Mouse (Mus musculus): ENCODE results near the gene Gm9821.
A peak's percentile ranks its signal among the peaks of the same experiment; 100 is the strongest.

Gm9821 gene

GRCm38 (mm10) chr2:91945483-91945882 lies at the start of gene Gm9821:
Gene Gm9821 (plus strand): TSS chr2:91945703.
- no peak for DNase-seq (ENCODE audit: low read depth)

DNA sequence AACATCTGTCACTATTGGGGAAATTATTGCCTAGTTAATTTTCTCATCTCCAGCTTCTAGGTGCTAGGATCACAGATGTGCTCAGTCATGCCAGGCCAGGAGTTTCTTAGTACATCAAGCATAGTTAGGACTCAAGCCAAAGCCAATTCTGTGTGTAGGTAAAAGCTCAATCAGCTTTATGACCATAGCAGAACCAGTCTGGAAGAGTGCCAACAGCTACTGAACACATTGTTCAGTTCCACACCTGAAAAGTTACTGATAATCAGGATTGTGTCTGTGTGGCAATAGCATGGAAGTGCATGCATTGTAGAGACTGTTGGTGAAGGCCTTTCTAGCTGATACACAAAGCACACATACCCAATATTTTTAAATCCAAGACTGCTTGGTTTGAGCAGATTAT lies 47.5 kb upstream of the Gm9821 start:
- DNase-seq (ENCODE audit: low read depth) = no peak

- DNase-seq (ENCODE audit: low read depth) = no peak
Observed at GRCm38 (mm10) chr2:91899141-91899540, 46.4 kb upstream of the Gm9821 start.

DNA sequence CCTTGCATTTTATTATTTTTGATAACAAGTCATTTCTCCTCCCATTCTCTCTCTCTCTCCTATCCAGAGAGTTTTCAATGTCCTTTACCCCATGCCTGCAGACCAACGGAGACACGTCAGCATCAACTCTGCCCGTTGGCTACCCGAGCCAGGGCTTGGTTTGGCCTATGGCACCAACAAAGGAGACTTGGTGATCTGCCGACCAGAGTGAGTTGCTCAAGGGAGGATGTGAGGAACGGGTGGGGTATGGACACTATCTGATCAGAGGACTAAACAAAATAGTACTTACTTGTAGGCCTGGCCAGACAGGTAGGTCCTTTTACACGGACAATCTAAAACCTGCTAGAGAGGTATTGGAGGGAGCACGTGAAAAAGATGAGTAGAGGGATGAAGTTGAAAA lies 45.1 kb upstream of the Gm9821 start:
- no peak for DNase-seq (ENCODE audit: low read depth)

GRCm38 (mm10) chr2:91902336-91902735 lies 43.2 kb upstream of the Gm9821 start:
- DNase-seq (ENCODE audit: low read depth) = no peak

- DNase-seq (ENCODE audit: low read depth) = no peak
Observed at GRCm38 (mm10) chr2:91903171-91903925, 42.2 kb upstream of the Gm9821 start.

- no peak for DNase-seq (ENCODE audit: low read depth)
Observed at GRCm38 (mm10) chr2:91904618-91905307, 40.7 kb upstream of the Gm9821 start.

DNA sequence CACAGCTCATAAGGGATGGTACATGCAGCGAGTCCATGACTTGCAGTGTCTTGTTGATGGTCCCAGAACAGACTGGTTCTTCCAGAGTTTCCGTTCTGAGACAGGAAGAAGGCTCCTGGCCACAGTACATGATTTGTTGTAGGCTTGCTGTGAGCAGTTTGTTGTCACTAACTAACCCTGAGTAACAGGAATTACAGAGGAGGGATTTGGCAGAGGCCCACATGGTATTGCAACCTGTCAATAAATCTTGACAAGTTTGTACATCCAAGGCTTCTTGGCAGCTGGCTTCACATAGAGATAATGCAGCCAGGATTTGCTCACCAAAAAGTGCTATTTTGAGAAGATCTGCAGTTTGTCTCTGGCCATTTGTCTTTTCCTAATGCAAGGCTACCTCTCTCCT lies 39.4 kb upstream of the Gm9821 start:
- DNase-seq (ENCODE audit: low read depth) = no peak

GRCm38 (mm10) chr2:91912616-91913015 lies 32.9 kb upstream of the Gm9821 start:
- DNase-seq (ENCODE audit: low read depth) = no peak

DNA sequence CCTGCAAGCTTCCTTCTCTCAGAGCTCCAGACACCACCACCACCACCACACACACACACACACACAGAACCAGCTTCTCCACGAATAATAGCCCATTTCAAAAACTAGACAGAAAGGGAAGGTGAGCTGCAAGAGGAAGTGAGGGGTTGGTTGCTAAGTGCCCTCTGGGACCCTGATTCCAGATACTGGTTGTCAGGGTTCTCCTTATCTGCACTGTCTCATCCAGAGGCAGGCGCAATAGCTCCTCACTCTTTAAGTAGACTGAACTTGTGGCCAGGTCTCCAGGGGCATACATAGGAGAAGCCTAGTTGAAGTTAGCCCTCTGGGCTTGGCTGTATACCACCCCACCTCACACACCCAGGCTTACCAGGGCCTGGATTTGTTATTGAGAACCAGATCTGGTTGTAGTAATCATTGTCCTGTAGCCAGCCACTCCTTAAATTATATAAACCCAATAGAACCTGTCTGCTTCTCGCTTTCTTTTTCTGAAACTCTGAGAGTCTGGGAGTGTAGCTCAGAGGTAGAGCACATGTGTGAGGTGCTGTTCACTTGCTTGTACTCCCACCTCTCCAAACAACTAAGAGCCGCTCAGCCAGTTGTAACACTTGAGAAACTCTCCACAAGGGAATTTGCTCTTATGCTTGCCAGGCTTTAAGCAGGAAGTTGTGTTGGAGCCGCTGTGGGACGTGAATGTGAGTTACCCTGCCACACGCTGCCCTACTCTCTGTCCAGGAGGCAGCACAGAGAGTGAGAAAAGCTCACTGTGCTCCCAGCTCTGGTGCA lies 32.0 kb upstream of the Gm9821 start:
- no peak for DNase-seq (ENCODE audit: low read depth)

DNA sequence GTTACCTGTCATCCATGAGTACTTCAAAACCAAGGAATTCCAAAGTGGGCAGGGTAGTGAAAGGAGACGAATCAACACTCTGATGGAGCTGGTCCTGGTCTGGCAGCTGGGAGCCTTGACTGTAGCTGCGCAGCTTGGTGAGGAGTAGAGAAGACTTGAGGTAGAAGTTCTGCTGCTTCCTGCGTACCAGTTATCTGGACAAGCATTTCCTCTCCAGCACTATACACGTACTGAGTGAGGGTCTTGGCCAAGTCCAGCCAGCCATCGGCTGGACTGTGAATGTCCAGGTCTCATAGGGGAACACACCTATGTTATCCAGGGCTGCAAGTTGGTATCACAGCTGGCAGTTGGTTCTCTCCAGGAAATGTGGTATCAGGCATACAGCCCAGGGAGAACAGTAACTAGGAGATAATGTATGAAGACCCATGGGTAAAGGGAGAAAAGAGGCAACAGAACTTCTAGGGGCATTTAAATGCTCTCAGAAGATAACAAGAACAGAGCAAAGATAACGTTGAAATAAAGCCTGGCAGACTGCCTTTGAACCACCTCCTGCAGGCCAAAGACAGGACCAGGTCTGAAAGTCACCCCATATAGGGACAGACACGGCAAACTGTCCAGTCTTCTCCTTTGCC lies 29.0 kb upstream of the Gm9821 start:
- no peak for DNase-seq (ENCODE audit: low read depth)

DNA sequence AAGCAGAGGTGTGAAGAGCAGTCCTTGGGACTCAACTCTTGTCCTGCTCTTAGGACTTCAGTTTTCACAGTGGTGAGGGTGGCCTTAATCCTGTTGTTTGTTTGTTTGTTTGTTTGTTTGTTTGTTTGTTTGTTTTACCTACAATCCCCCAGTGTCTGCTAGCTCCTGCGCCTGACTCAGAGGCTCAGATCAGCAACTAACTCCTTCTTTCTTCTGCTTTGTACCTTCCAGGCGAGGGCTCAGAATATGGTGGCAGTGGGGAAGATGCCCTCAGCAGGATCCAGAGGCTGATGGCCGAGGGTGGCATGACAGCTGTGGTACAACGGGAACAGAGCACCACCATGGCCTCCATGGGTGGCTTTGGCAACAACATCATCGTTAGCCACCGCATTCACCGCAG lies 28.4 kb upstream of the Gm9821 start:
- no peak for DNase-seq (ENCODE audit: low read depth)

- peak; percentile 22 for DNase-seq (ENCODE audit: low read depth)
Observed at GRCm38 (mm10) chr2:91920130-91920529, 25.4 kb upstream of the Gm9821 start.

DNA sequence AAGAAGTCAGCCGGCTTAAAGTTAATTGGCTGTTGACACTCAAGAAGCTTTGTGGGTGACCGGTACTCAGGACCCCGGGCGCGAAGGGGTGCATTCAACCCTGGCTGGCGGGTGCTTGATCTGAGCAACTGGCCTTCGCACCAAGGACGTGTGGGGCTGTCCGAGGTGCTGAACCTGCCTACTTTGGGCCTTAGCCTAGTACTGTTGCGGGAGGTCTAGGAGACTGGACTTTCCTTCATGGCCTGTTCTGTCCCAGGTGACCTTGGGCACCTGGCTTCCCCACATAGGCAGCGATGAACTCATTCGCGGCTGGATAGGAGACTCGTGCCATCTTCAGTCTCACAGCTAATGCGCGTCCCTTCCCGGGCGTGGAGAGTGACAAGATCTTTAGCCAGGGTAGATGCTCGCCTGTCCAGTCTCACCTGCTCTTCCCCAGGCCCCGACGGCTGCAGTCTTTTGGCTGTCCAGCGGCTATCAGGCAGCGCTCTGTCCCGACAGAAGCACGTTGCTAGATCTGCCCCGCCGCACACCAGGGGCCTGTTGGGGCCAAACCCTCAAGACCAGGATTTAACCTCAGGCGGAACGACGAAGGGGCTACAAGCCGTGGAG lies 24.2 kb upstream of the Gm9821 start:
- DNase-seq (ENCODE audit: low read depth) = peak; percentile 71

- peak; percentile 86 for DNase-seq (ENCODE audit: low read depth)
Observed at GRCm38 (mm10) chr2:91921790-91922570, 23.5 kb upstream of the Gm9821 start.

DNA sequence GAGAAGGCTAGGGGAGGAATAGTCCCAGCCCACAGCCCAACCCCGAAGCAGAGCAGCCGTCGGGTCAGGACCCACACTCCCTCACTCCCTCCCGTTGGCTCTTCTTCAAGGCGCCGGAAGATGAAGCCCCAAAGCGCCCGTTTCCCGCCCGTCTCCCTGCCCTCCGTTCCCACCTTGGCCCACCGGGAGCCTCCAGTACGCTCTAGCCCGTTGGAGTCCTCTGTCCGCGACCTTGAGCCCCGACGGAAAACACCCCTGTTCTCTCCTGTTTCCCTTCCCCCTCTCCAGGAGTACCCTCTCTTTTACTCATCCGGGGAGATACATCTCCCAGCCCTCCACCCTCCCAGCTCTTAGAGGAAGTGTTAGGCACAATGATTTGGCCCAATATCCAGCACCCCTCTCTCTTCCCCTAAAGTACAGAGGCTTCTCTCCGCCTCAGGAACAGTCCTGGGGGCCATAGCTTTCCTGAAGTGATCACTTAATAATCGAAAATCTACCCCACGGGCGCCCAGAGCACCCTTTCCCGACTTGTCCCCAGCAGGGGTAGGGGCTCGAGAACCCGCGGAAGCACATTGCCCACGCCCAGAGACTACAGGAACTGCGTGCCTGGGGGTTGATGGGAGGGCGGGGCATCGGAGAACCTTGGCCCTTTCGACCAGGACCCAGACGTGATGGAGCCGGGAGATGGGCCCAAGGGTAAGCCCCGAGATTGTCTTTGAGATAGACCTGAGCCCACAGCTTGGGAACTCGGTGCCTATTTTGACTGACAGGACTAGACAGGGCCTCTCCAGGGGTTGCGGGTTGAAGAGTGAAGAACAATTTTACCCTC lies 22.7 kb upstream of the Gm9821 start:
- DNase-seq (ENCODE audit: low read depth) = peak; percentile 77

- DNase-seq (ENCODE audit: low read depth) = peak; percentile 89
Observed at GRCm38 (mm10) chr2:91923415-91924337, 21.8 kb upstream of the Gm9821 start.

- DNase-seq (ENCODE audit: low read depth) = no peak
Observed at GRCm38 (mm10) chr2:91924726-91925125, 20.8 kb upstream of the Gm9821 start.

DNA sequence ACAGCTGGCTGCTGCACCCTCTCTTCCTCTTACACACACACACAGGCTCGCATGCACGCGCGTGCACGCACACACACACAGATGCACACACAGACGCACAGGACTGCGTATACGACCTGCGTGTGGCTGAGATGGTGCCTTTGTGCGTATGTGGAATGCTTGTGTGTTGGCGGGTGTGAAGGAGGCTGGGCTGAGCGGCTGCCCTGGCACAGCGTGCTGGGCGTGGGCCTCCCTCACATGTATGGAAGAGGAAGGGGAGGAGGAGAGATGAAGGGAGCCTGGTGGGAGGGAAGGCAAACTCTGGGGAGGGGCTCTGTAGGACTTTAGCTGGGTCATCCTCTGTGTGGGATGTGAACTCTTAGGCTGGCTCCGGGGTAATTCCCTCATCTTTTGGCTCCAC lies 20.1 kb upstream of the Gm9821 start:
- no peak for DNase-seq (ENCODE audit: low read depth)
